Mouse (Mus musculus) CH12.LX (cell line): Measurements from ENCODE around the gene Ubash3b.

Experiments
- KAT2A ChIP-seq: IDR thresholded peaks from 2 replicates; pipeline ENCODE4 v1.6.1; 2012; ENCODE audit warnings: low read length, improper control_type of control experiment, inconsistent platforms; ENCODE audit not compliant: insufficient replicate concordance
- SIN3A ChIP-seq: IDR thresholded peaks from 2 replicates; pipeline ENCODE4 v1.6.1; 2012; ENCODE audit warnings: low read length, improper control_type of control experiment, inconsistent platforms

DNA sequence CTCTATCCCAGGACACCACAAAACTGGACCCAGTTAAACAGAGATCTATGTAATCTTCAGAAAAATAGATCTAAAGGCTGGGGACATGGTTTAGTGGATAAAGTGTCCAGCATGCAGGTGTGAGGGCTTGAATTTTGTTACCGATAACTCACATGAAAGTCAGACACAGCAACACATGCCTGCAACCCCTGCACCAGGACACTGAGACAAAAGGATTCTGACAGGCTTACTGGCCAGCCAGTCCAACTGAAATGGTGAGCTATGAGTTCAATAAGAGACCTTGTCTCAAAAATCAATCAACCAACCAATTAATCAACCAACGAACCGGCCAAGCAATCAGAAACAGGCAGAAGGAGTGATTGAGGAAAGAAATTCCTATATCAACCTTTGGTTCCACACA, 177.7 kb downstream of the Ubash3b start:
- no peak for TF ChIP-seq KAT2A
- TF ChIP-seq SIN3A, result no peak
